ENCODE assay signal across 8 mouse cellular contexts in the genomic region with DNA sequence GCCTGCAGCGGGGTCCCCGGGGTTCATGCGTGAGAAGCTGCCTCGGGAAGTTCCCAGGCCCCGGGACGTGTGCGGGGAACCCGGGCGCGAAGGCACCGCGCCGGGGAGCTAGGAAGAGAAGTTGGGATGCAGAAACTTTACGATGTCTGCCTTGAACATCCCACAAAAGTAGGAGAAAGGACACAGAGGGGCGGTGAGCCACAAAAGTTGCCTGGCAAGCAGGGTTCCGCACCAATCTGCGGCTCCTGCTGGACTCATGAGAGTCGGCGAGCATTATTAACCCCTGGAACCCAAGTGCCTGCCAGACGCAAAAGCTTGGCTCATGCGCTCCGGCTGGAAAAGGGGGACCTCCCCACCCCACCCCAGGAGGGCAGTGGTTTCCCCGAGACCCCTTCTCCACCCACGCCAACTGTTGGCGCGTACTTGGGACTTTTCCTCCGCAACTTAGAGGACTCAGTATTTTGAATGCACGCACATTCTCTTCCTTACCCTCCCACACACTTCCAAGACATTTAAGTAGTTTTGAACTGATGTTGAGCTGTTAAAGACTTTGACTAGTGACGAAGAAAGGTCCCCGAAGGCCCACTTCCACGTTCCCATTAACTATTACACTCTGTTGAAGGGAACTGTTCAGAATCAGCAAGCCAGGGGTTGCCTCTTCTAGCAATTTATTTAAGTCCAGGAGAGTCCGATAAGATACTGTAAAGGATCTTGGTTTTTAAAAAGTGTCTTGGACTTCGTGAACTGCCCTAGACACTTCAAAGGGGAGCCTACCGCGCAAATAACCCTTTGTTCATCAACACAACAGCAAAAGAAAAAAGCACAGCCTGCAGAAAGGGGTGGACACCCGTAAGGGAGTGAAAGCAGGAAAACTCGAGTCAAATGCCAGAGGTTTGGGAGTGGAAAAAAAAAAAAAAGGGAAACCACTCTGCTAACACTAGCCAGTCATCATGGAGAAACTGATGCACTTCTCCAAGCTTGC. TPM values are rescaled to one million over a fixed set of nuclear protein-coding genes. Genes with fewer than 3 reads are reported as not detected.
DNase-seq lines count a peak whose midpoint lies in the region; ATAC-seq lines count a peak whose summit lies in the region.

No protein-coding gene starts in this region.

- DNase-seq in lung, adult 18-20 months = no peak
- peak; percentile 70 for DNase-seq in embryo, embryonic 10.5 days (ENCODE audit: low spot score)
- DNase-seq in forelimb bud, embryonic 11.5 days (ENCODE audit: low read depth, low spot score) = peak; percentile 58
- peak; percentile 14 to 23 for DNase-seq in kidney, postnatal 4 days
- no peak for DNase-seq in gastrocnemius, postnatal 25 days
- DNase-seq in gastrocnemius, postnatal 10 days = no peak

- H3K4me1 ChIP-seq in lung, embryonic 15.5 days = peaks cover 35% of the 10 kb centered on the region
- H3K4me1 ChIP-seq in neural tube, embryonic 14.5 days (ENCODE audit: control insufficient read depth, insufficient read depth, low read length) = peaks cover 21% of the 10 kb centered on the region; the same call in 1 of the 2 replicates

- H3K9ac ChIP-seq in lung, embryonic 15.5 days = peak overlapping the region; percentile 86
- peak overlapping the region; percentile 80 for H3K9ac ChIP-seq in neural tube, embryonic 14.5 days (replicated peaks; ENCODE audit: low read depth, low read length)

- no peaks in the 10 kb centered on the region for H3K27me3 ChIP-seq in lung, embryonic 15.5 days
- H3K27me3 ChIP-seq in neural tube, embryonic 14.5 days (ENCODE audit: control insufficient read depth, insufficient read depth, low read length) = no peaks in the 10 kb centered on the region

- peak; percentile 35 for ATAC-seq in lung, embryonic 15.5 days (ENCODE audit: borderline replicate concordance, extremely low read depth, low FRiP score, low TSS enrichment)
- no peak; the same call in 1 of the 2 replicates for ATAC-seq in neural tube, embryonic 14.5 days (ENCODE audit: low read depth)

- H3K36me3 ChIP-seq in lung, embryonic 15.5 days = no peaks in the 10 kb centered on the region
- no peaks in the 10 kb centered on the region for H3K36me3 ChIP-seq in neural tube, embryonic 14.5 days (ENCODE audit: control insufficient read depth, insufficient read depth, low read length)

- WGBS in lung, embryonic 15.5 days = under 1% methylated on average over 37 of the region's 37 CpGs
- WGBS in neural tube, embryonic 14.5 days = under 1% methylated on average over 37 of the region's 37 CpGs

- H3K4me3 ChIP-seq in lung, embryonic 15.5 days = peak overlapping the region; percentile 84
- H3K4me3 ChIP-seq in neural tube, embryonic 14.5 days (ENCODE audit: low read depth, low read length) = peak overlapping the region; percentile 81

- peak overlapping the region; percentile 99 for H3K27ac ChIP-seq in lung, embryonic 15.5 days
- peak overlapping the region; percentile 92 for H3K27ac ChIP-seq in neural tube, embryonic 14.5 days (ENCODE audit: low read depth, low read length)

- peak overlapping the region; percentile 86 for H3K4me2 ChIP-seq in lung, embryonic 15.5 days
- peak overlapping the region; percentile 49 for H3K4me2 ChIP-seq in neural tube, embryonic 14.5 days (ENCODE audit: low read depth, low read length)

- no peaks in the 10 kb centered on the region for H3K9me3 ChIP-seq in lung, embryonic 15.5 days
- no peaks in the 10 kb centered on the region for H3K9me3 ChIP-seq in neural tube, embryonic 14.5 days (ENCODE audit: control insufficient read depth, low read length)

RNA-seq across cellular contexts. Expression of a gene that starts 0.7 kb away (rescaled TPM):
- polyA plus RNA-seq in lung, embryonic 15.5 days (2015; fragmentation: Nextera tagmentation; extraction: Ambion mirVana) = 239 and 248 TPM in 2 replicates
- polyA plus RNA-seq in neural tube, embryonic 14.5 days (2014; fragmentation: Nextera tagmentation; extraction: Ambion mirVana) = 61.1 and 67.9 TPM in 2 replicates
- 100 to 1,000 TPM; 179 to 224 TPM for total RNA-seq in gastrocnemius, postnatal 25 days (2021)
- total RNA-seq in gastrocnemius, postnatal 10 days (2021) = 100 to 1,000 TPM; 207 to 241 TPM

Comparison
In these comparisons a context has a peak if more than half of its experiments do, and no peak if none do; other contexts are left out.
1. DNase-seq: peak in embryo, embryonic 10.5 days (single experiment), forelimb bud, embryonic 11.5 days (single experiment) and kidney, postnatal 4 days (2 of 2); none in lung, adult 18-20 months (0 of 2), gastrocnemius, postnatal 25 days (single experiment) and gastrocnemius, postnatal 10 days (single experiment).